Mouse (Mus musculus): Measurements from ENCODE around the gene Laptm5.

The Laptm5 gene

GRCm38 (mm10) chr4:130913077-130913476 is at the start of gene Laptm5:
Gene Laptm5 (plus strand): TSS chr4:130913125.
- no peak for DNase-seq (ENCODE audit: low read depth, low spot score)

DNA sequence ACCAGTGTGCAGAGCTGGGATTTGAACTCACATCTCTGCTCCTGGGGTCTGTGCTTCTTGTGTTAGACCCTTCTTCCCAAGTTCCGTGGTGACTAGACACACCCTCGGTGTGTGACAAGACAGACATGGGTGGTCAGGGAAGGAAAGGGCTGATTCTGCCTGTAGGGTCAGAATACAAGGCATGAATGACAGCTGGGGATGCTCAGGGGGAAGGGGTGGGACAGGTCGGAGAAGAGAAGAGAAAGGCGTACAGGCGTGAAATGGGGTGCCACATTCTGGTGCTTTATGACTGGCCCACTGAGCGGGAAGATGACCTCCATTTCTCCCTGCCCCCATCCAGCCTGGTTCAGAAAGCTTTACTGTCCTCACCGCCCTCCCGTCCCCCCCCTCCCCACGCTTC is 47.5 kb upstream of the Laptm5 start:
- DNase-seq (ENCODE audit: low read depth, low spot score): no peak

GRCm38 (mm10) chr4:130865901-130866371 is 47.0 kb upstream of the Laptm5 start:
- DNase-seq (ENCODE audit: low read depth, low spot score): no peak

DNA sequence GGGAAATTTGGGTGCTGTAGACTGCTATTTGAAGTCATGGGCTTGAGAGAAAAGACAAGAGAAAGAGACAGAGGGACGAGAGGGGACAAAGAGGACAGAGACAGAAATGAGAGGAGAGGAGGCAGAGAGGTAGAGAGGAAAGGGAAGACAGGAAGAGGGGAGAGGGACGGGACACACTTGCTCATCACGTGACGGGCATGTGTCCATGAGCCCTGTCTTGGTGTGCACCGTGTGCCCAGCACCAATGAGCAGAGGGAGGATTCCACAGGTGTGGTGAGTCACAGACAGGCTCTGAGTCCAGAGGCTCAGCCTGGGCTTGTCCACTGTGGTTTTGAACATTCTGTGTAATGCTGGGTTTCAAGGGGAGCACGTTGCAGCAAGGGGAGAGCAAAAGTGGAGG is 45.0 kb upstream of the Laptm5 start:
- DNase-seq (ENCODE audit: low read depth, low spot score): no peak

- no peak for DNase-seq (ENCODE audit: low read depth, low spot score)
These were observed 44.1 kb upstream of the Laptm5 start for GRCm38 (mm10) chr4:130868803-130869202.

DNA sequence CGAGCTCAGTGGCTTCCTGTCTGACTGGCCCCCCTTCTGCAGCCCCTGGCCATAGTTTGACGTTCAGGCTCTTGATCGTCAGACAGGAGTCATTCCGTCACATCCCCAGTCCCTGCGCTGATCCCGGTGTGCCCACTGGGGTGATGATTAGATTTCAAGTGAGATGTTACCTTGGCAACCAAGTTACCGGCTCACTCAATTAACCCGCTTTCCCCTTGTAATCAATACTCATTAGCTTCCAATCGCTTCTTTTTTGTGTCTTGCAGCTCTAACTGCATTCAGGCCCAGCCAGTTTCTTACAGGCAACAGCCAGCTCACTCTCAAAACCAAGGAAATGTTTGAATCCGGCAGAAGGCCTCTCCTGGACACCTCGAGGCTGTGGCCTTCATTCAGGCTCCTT is 40.5 kb upstream of the Laptm5 start:
- no peak for DNase-seq (ENCODE audit: low read depth, low spot score)

DNA sequence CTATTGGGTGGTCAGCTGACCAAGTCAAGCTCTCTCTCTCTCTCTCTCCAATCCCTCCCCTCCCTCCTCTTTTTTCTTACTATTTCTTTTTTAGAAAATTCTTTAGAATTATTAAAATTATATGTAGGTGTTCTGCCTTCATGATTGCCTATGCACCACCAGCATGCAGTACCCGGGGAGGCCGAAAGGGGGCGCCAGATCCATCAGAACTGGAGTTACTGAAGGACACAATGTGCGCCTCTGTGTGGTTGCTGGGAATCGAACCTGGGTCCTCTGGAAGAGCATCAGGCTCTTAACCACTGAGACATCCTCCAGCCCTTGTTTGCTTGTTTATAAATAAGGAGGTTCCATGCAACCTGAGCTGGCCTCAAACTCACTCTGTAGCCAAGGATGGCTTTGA is 39.5 kb upstream of the Laptm5 start:
- DNase-seq (ENCODE audit: low read depth, low spot score): no peak

- peak; percentile 56 for DNase-seq (ENCODE audit: low read depth, low spot score)
These were observed 38.3 kb upstream of the Laptm5 start for GRCm38 (mm10) chr4:130874601-130875000.

- DNase-seq (ENCODE audit: low read depth, low spot score): peak; percentile 29
These were observed 36.8 kb upstream of the Laptm5 start for GRCm38 (mm10) chr4:130876016-130876726.

- DNase-seq (ENCODE audit: low read depth, low spot score): peak; percentile 85
These were observed 34.5 kb upstream of the Laptm5 start for GRCm38 (mm10) chr4:130878273-130879047.

GRCm38 (mm10) chr4:130879048-130879384 is 33.9 kb upstream of the Laptm5 start:
- no peak for DNase-seq (ENCODE audit: low read depth, low spot score)

DNA sequence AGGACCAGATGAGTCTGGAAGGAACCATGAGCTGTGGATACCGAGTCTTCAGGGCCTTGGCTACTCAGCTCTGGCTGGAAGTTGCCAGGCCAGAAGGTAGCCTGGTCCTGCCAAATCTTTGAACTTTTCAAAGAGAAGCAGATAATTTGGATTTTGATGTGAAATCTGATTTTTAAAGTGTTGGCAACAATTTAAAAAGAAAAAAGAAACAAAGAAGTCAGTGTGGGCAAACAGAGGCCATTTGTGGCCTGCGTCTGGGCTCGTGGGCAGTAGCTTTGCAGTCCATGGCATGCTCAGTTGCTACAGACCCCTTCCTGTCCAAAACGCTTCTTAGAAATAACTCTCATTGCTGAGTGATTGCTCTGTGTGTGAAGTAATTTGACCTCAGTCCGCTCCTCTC is 31.6 kb upstream of the Laptm5 start:
- DNase-seq (ENCODE audit: low read depth, low spot score): no peak

GRCm38 (mm10) chr4:130882762-130883161 is 30.2 kb upstream of the Laptm5 start:
- no peak for DNase-seq (ENCODE audit: low read depth, low spot score)

DNA sequence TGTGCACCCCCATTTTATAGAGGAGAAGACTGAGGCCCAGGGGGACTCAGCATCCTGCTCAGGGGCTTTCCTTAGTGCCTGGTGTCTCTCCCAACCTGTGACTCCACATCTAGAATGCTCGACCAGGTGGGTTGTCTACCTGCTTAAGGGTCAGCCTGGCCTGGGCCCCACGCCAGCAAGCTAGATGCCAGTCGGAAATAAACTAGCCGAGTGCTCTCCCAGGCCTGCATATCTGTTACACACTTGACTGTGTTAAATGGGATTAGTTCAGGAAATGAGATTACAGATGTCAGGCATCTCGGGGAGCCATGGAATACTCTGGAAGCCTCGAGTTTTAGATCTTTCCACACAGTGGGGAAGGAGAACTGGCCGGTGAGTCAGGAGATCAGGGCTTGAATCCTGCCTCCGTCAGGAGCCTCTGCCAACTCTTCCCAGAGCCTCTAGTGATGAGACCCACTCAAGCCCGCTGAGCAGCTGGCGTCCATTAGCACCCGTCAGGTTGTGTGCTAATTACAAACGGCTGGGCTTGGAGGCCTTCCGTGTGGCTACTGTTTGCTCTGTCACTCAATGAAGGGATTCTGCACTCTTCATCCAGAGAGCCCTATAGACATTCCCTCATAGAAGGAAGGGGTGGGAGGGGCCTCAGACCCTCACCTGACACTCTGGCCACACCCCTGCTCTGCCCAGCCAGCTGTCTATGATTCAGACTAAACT is 28.9 kb upstream of the Laptm5 start:
- DNase-seq (ENCODE audit: low read depth, low spot score): no peak

GRCm38 (mm10) chr4:130887148-130887745 is 25.7 kb upstream of the Laptm5 start:
- DNase-seq (ENCODE audit: low read depth, low spot score): no peak

DNA sequence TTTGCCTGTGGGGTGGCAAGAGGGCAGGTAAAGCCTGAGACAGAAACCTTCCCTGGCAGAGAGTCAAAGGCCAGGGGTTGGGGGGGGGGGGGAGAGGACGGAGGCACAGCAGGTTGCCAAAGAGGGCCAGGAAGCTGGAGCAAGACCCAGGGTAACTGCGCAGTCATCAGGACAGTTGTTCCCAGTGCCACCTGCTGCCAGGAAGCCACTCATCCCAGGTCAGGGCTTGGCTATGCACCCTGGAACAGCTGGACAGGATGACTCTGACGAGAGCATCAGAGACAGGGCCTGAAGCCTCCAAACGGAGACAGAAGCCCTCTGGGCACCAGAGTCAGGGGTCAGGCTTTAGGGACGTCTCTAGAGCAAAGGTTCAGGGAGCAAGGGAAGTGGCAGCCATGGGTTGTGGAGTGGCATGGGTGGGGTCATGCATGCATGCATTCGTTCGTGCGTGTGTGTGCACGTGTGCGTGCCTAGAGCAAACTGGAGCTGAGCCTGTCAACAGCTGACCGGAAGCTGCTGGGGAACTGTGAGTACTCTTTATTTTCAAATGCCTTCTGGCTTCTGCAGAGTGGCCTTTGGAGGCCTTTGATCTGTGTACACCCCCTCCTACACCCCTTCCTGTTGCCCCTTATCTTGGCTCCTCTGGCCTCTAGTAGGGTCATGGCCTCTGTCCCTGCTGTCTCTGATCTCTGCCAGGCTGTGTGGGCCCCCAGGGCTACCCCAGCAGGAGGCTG is 23.0 kb upstream of the Laptm5 start:
- DNase-seq (ENCODE audit: low read depth, low spot score): no peak

GRCm38 (mm10) chr4:130890511-130890840 is 22.4 kb upstream of the Laptm5 start:
- no peak for DNase-seq (ENCODE audit: low read depth, low spot score)

- DNase-seq (ENCODE audit: low read depth, low spot score): peak; percentile 77
These were observed 20.8 kb upstream of the Laptm5 start for GRCm38 (mm10) chr4:130892001-130892587.

DNA sequence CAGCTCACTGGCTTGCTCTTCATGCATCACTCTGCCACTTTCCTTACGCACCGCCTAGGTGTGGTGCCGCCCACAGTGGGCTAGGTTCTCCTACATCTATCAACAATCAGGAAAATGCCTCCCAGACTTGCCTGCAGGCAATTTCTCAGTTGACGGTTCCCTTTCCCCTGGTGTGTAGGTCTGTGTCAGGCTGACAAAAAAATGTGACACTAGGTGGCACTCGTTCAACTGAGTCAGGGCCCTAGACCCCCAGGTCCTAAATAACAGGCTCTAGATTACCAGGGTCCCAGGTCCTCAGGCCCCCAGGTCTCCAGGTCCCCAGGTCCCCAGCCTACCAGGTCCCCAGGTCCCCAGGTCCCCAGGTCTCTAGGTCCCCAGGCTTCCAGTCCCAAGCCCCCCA is 19.2 kb upstream of the Laptm5 start:
- no peak for DNase-seq (ENCODE audit: low read depth, low spot score)

- DNase-seq (ENCODE audit: low read depth, low spot score): no peak
These were observed 17.2 kb upstream of the Laptm5 start for GRCm38 (mm10) chr4:130895701-130896100.

DNA sequence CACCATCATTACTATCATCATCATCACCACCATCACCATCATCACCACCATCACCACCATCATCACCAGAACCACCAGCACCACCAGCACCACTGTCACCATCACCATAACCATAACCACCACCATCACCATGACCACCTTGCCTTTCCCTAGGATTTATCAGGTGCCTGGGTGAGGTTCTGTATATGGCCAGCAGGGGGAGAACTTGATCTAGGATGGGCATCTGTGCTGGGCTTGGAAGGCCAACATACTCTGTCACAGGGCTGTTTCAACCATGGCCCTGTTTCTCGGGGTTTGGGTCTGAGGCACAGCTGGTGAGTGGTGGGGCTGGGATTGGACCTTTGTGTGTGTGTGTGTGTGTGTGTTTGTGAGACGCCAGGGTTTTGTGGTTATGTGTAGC is 16.6 kb upstream of the Laptm5 start:
- peak; percentile 45 for DNase-seq (ENCODE audit: low read depth, low spot score)
